Mouse (Mus musculus): ENCODE data around the gene Htt. TPM values are rescaled to one million over a fixed set of nuclear protein-coding genes. Genes with fewer than 3 reads are reported as not detected.

Gene Htt
- polyA plus RNA-seq, 1 experiment from 2014 or later = 18.1 TPM

MicroRNA genes within 50 kb of the gene (microRNA counts, 519-probe panel; counts per million panel counts)
- 460 counts per million, percentile 65 among the panel's probes with 10 or more counts for microRNA mmu-miR-467g

Small RNAs within 50 kb of the gene (microRNA-seq; reads per million reads assigned to microRNA genes)
- gene Mir467g = not detected

Other genes with a start within 250 kb of the Htt start
- gene Tnip2, start 247.7 kb upstream of the Htt start, polyA plus RNA-seq (2016; fragmentation: Nextera tagmentation; extraction: Ambion mirVana) = 12.0 and 12.6 TPM in 2 replicates
- 12.9 and 20.6 TPM in 2 replicates for gene Sh3bp2, start 235.9 kb upstream of the Htt start, polyA plus RNA-seq (2016; fragmentation: Nextera tagmentation; extraction: Ambion mirVana)
- gene Add1, start 188.1 kb upstream of the Htt start, polyA plus RNA-seq (2016; fragmentation: Nextera tagmentation; extraction: Ambion mirVana) = 203 and 208 TPM in 2 replicates
- 112 and 121 TPM in 2 replicates for gene Mfsd10, start 124.5 kb upstream of the Htt start, polyA plus RNA-seq (2016; fragmentation: Nextera tagmentation; extraction: Ambion mirVana)
- 26.8 and 32.8 TPM in 2 replicates for gene Nop14, start 101.6 kb upstream of the Htt start, polyA plus RNA-seq (2016; fragmentation: Nextera tagmentation; extraction: Ambion mirVana)
- gene Grk4, start 101.4 kb upstream of the Htt start, polyA plus RNA-seq (2016; fragmentation: Nextera tagmentation; extraction: Ambion mirVana) = 4.8 and 5.2 TPM in 2 replicates
- gene Msantd1, start 146.3 kb downstream of the Htt start, polyA plus RNA-seq (2016; fragmentation: Nextera tagmentation; extraction: Ambion mirVana) = 0.59 and 1.3 TPM in 2 replicates
- gene Rgs12, start 187.7 kb downstream of the Htt start, polyA plus RNA-seq (2016; fragmentation: Nextera tagmentation; extraction: Ambion mirVana) = 55.0 and 56.3 TPM in 2 replicates

All from embryonic facial prominence, embryonic 12.5 days (tissue).